Mouse (Mus musculus) myocyte (in vitro differentiated cells): ENCODE results near the gene Hmmr.

Source experiments
- CEBPB ChIP-seq: IDR thresholded peaks from 2 replicates; pipeline ENCODE4 v1.6.1; 2011; ENCODE audit warnings: mild to moderate bottlenecking, moderate library complexity; ENCODE audit not compliant: poor library complexity, insufficient read depth, severe bottlenecking
- E2F4 ChIP-seq: IDR thresholded peaks from one replicate; pipeline ENCODE4 v1.6.1; 2011; ENCODE audit warnings: mild to moderate bottlenecking, control low read depth, moderate library complexity; ENCODE audit not compliant: insufficient read depth
- MAX ChIP-seq: IDR thresholded peaks from one replicate; pipeline ENCODE4 v1.6.1; 2011; ENCODE audit warnings: low read depth, mild to moderate bottlenecking, control low read depth
- POLR2A ChIP-seq: IDR thresholded peaks from one replicate; pipeline ENCODE4 v1.6.1; 2011; ENCODE audit warnings: low read depth, mild to moderate bottlenecking, control low read depth, moderate library complexity; ENCODE audit not compliant: insufficient read length
- POLR2AphosphoS2 ChIP-seq: IDR thresholded peaks from one replicate; pipeline ENCODE4 v1.6.1; 2011; ENCODE audit warnings: low read depth, control low read depth; ENCODE audit not compliant: insufficient read length
- REST ChIP-seq: IDR thresholded peaks from one replicate; pipeline ENCODE4 v1.6.1; 2011; ENCODE audit warnings: mild to moderate bottlenecking, control low read depth, moderate library complexity; ENCODE audit not compliant: insufficient read depth, insufficient read length
- SRF ChIP-seq: IDR thresholded peaks from one replicate; pipeline ENCODE4 v1.6.1; 2011; ENCODE audit warnings: low read depth; ENCODE audit not compliant: control insufficient read depth, insufficient read length
- TCF3 ChIP-seq: IDR thresholded peaks from one replicate; pipeline ENCODE4 v1.6.1; 2011; ENCODE audit warnings: low read depth, control low read depth; ENCODE audit not compliant: insufficient read length
- USF1 ChIP-seq: IDR thresholded peaks from one replicate; pipeline ENCODE4 v1.6.1; 2011; ENCODE audit warnings: low read depth, mild to moderate bottlenecking, control low read depth, moderate library complexity

DNA sequence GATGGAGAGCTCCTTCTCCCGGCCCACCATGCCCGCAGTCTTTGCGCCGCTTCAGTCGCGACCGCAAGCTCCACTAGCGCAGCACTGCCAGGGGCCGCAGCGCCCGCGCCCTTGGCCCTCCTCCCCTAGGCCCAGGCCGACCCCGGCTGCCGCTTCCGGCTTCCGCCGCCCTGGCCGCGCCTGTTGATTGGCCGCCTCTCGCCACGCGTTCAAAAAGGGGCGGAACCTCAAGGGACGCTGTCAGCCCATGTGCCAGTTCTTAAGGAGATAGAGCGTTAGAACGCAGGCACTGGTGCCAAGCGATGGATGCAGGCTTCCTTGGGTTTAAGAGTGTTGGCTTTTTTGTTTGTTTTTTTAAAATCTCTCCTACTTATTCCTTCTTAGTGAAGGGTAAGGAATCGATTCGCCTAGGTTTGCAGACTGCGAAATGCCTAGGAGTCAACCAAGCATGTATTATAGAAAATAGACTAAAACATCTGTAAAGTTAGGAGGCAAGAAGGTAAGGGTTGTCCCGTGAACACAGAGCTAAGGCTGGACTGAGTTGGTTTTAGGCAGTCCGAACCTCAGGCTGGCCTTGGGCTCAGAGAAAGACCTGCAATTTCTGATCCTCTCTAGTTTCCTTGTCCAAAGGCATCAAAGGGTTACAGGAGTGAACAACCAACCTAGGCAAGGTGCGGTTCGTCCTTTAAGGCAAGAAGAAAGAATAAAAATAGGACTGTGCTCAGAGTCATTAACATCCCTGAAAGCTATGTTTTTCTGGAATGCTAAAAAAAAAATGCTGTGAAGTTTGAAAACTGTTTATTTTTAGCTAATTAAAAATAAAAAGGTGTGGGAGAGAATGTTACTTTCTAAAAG is 40.5 kb downstream of the Hmmr start:
- peak; percentile 86 for TF ChIP-seq POLR2AphosphoS2
- TF ChIP-seq REST: no peak
- peak; percentile 88 for TF ChIP-seq POLR2A
- peak; percentile 79 for TF ChIP-seq USF1
- peak; percentile 9 for TF ChIP-seq E2F4
- TF ChIP-seq MAX: peak; percentile 80
- no peak for TF ChIP-seq SRF
- TF ChIP-seq TCF3: no peak
- TF ChIP-seq CEBPB: no peak
